12 mouse cellular contexts compared by ENCODE assay signal in genomic region chr13:43289076-43289475, GRCm38 (mm10). TPM values are rescaled to one million over a fixed set of nuclear protein-coding genes. Genes with fewer than 3 reads are reported as not detected.
DNase-seq lines count a peak whose midpoint lies in the region; ATAC-seq and TF ChIP-seq lines count a peak whose summit lies in the region.
"Had no signal": no experiment of that assay in that cellular context is flagged by ENCODE, and none has a peak within 500 bp of the region (broad histone marks: within the 10 kb centered on the region; RNA-seq: fewer than 3 reads in every experiment).

No protein-coding gene starts in this region.

- intact Hi-C loops in heart, postnatal 36 days (cut with DNase I), result no loop called here

- no peaks in the 10 kb centered on the region for H3K9me3 ChIP-seq in embryonic facial prominence, embryonic 12.5 days
- H3K9me3 ChIP-seq in hindbrain, embryonic 13.5 days, result 0 out of 2 replicates have a peak, but pooled peaks cover 6% of the 10 kb centered on the region
- no peaks in the 10 kb centered on the region for H3K9me3 ChIP-seq in midbrain, postnatal 0 days (ENCODE audit: low read length)
- H3K9me3 ChIP-seq in liver, postnatal 0 days (ENCODE audit: low read length), result no peaks in the 10 kb centered on the region

- ATAC-seq in embryonic facial prominence, embryonic 12.5 days (ENCODE audit: insufficient number of reproducible peaks, insufficient read depth, low FRiP score, low TSS enrichment), result peak; percentile 42; the same call in 1 of the 2 replicates
- ATAC-seq in hindbrain, embryonic 13.5 days (ENCODE audit: low FRiP score), result peak; percentile 62
- peak; percentile 54; the same call in 1 of the 2 replicates for ATAC-seq in midbrain, postnatal 0 days (ENCODE audit: low FRiP score)
- no peak for ATAC-seq in liver, postnatal 0 days
- ATAC-seq: intestine, embryonic 16.5 days had no signal

- no peak for TF ChIP-seq CTCF in midbrain, postnatal 0 days (IDR thresholded peaks at IDR 0.05)
- TF ChIP-seq CTCF in liver, postnatal 0 days (IDR thresholded peaks at IDR 0.05; ENCODE audit: low read depth), result no peak

- peaks cover 16% of the 10 kb centered on the region; the same call in 1 of the 2 replicates for H3K4me1 ChIP-seq in embryonic facial prominence, embryonic 12.5 days
- H3K4me1 ChIP-seq in hindbrain, embryonic 13.5 days (replicated peaks), result peaks cover 29% of the 10 kb centered on the region
- H3K4me1 ChIP-seq in midbrain, postnatal 0 days (ENCODE audit: insufficient read depth, low read length), result 0 out of 2 replicates have a peak, but pooled peaks cover 5% of the 10 kb centered on the region
- H3K4me1 ChIP-seq in liver, postnatal 0 days (ENCODE audit: insufficient read depth), result no peaks in the 10 kb centered on the region; the same call in 1 of the 2 replicates

- no peak for TF ChIP-seq EP300 in liver, postnatal 0 days (IDR thresholded peaks at IDR 0.05; ENCODE audit: low read depth)

- DNase-seq in heart, adult 11 months, result peak; percentile 84
- no peak for DNase-seq in heart, postnatal 36 days
- peak; percentile 40 for DNase-seq in midbrain, postnatal 0 days (ENCODE audit: low spot score)
- DNase-seq in liver, postnatal 0 days, result no peak
- DNase-seq in kidney, postnatal 10 days, result no peak
- DNase-seq: gastrocnemius, postnatal 10 days; left cerebral cortex, postnatal 4 days; lung, adult 2 months; thymus, postnatal 4 days had no signal

- H3K27ac ChIP-seq in embryonic facial prominence, embryonic 12.5 days, result peak overlapping the region; percentile 31; the same call in 1 of the 2 replicates
- H3K27ac ChIP-seq in hindbrain, embryonic 13.5 days, result peak overlapping the region; percentile 79
- peak overlapping the region; percentile 32; the same call in 1 of the 2 replicates for H3K27ac ChIP-seq in midbrain, postnatal 0 days (ENCODE audit: low read depth, low read length)
- H3K27ac ChIP-seq in liver, postnatal 0 days (ENCODE audit: low read depth), result no peak overlapping the region

- H3K4me2 ChIP-seq in embryonic facial prominence, embryonic 12.5 days (replicated peaks), result no peak overlapping the region
- no peak overlapping the region; the same call in 1 of the 2 replicates for H3K4me2 ChIP-seq in hindbrain, embryonic 13.5 days
- no peak overlapping the region for H3K4me2 ChIP-seq in midbrain, postnatal 0 days (ENCODE audit: low read depth, low read length, poor library complexity, severe bottlenecking)
- no peak overlapping the region for H3K4me2 ChIP-seq in liver, postnatal 0 days (ENCODE audit: low read depth, low read length)

- 45% methylated on average over 6 of the region's 6 CpGs for WGBS in embryonic facial prominence, embryonic 12.5 days
- 43% methylated on average over 6 of the region's 6 CpGs for WGBS in hindbrain, embryonic 13.5 days
- 41% methylated on average over 6 of the region's 6 CpGs for WGBS in midbrain, postnatal 0 days
- 78% methylated on average over 6 of the region's 6 CpGs for WGBS in liver, postnatal 0 days (ENCODE audit: insufficient replicate concordance)

- H3K27me3 ChIP-seq in embryonic facial prominence, embryonic 12.5 days, result no peaks in the 10 kb centered on the region
- no peaks in the 10 kb centered on the region for H3K27me3 ChIP-seq in hindbrain, embryonic 13.5 days
- no peaks in the 10 kb centered on the region for H3K27me3 ChIP-seq in midbrain, postnatal 0 days (ENCODE audit: insufficient read depth, low read length)
- no peaks in the 10 kb centered on the region for H3K27me3 ChIP-seq in liver, postnatal 0 days (ENCODE audit: insufficient read depth, low read length)

- no peaks in the 10 kb centered on the region for H3K36me3 ChIP-seq in embryonic facial prominence, embryonic 12.5 days
- H3K36me3 ChIP-seq in hindbrain, embryonic 13.5 days, result peaks cover 7% of the 10 kb centered on the region; the same call in 1 of the 2 replicates
- H3K36me3 ChIP-seq in midbrain, postnatal 0 days (ENCODE audit: insufficient read depth, low read length), result no peaks in the 10 kb centered on the region
- no peaks in the 10 kb centered on the region for H3K36me3 ChIP-seq in liver, postnatal 0 days (replicated peaks; ENCODE audit: insufficient read depth, low read length)

- H3K9ac ChIP-seq in embryonic facial prominence, embryonic 12.5 days, result no peak overlapping the region
- H3K9ac ChIP-seq in hindbrain, embryonic 13.5 days, result 0 out of 2 replicates have a peak overlapping the region, but pooled peaks have one; percentile 14
- H3K9ac ChIP-seq in midbrain, postnatal 0 days (replicated peaks; ENCODE audit: low read length, poor library complexity, severe bottlenecking), result no peak overlapping the region
- no peak overlapping the region for H3K9ac ChIP-seq in liver, postnatal 0 days (replicated peaks)

- no peak overlapping the region for H3K4me3 ChIP-seq in embryonic facial prominence, embryonic 12.5 days
- H3K4me3 ChIP-seq in hindbrain, embryonic 13.5 days, result no peak overlapping the region
- H3K4me3 ChIP-seq in midbrain, postnatal 0 days (ENCODE audit: low read depth, low read length), result no peak overlapping the region
- H3K4me3 ChIP-seq in liver, postnatal 0 days (ENCODE audit: low read depth, low read length), result no peak overlapping the region

RNA-seq across cellular contexts. Expression of gene Gfod1, which starts 14.9 kb away (rescaled TPM):
- 10 to 100 TPM; 26.8 to 36.3 TPM for total RNA-seq in heart, postnatal 36 days (2021)
- 0.66 and 0.87 TPM in 2 replicates for polyA plus RNA-seq in embryonic facial prominence, embryonic 12.5 days (2016; fragmentation: Nextera tagmentation; extraction: Ambion mirVana)
- 2.0 and 2.2 TPM in 2 replicates for polyA plus RNA-seq in hindbrain, embryonic 13.5 days (2015; fragmentation: Nextera tagmentation; extraction: Ambion mirVana)
- 21.1 and 22.4 TPM in 2 replicates for total RNA-seq in midbrain, postnatal 0 days (2014; rRNA removed)
- 2.0 and 2.4 TPM in 2 replicates for polyA plus RNA-seq in midbrain, postnatal 0 days (2015; fragmentation: Nextera tagmentation; extraction: Ambion mirVana)
- polyA plus RNA-seq in liver, postnatal 0 days (2015; fragmentation: Nextera tagmentation; extraction: Ambion mirVana), result 0.58 and 0.81 TPM in 2 replicates

Comparison
In these comparisons a context has a peak if more than half of its experiments do, and no peak if none do; other contexts are left out.
1. DNase-seq: peak in heart, adult 11 months (single experiment) and midbrain, postnatal 0 days (single experiment); none in heart, postnatal 36 days (0 of 2), liver, postnatal 0 days (single experiment) and kidney, postnatal 10 days (single experiment).